Mouse (Mus musculus) embryo, embryonic 11.5 days (tissue): ENCODE results near the gene BC017158.

Experiments
- DNase-seq: peaks from one replicate; pipeline ENCODE4 v3.0.0-alpha.2; 2012; ENCODE audit warnings: low read depth, low spot score

BC017158 gene

GRCm38 (mm10) chr7:128235481-128235880, 62.5 kb downstream of the BC017158 start:
- DNase-seq = no peak

DNA sequence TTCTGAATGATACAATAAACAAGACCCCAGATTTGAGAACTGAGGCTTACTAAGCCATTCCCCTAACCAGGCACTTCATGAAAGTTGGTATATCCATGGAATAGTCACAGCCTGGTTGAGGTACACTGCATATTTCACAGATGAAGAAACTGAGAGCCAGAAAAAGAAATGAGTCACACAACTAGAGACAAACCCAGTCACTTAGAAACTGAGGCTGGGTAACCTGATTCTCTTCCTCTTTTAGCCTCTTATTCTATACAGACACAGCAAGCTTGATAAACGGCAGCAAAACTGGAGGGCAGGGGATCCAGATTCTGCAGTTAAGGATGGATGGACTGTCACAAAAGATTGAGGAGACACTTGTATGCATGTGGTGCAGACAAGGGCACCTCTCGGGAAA, 63.2 kb downstream of the BC017158 start:
- DNase-seq = no peak

DNA sequence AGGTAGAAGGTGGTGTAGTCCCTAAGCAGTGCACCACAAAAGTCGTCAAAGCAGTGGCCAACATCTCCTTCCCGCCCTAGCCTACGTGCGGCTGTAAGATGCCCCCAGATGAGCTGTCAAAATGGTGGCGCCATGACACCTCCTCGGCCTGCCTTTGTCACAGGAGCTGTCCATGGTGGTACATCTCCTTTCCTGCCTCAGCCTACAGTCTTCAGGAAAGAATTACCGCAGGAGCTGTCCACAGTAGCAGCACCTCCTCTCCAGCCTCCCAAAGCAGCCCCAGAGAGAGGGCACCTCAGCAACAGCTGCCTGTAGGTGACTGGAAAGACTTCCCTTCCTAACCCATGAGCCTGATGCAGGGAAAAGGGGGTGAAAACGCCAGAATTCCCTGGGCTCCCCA, 66.2 kb downstream of the BC017158 start:
- no peak for DNase-seq
